Mouse (Mus musculus) layer of hippocampus, postnatal 10 days (tissue): Measurements from ENCODE around the gene Gyg. TPM values are rescaled to one million over a fixed set of nuclear protein-coding genes. Genes with fewer than 3 reads are reported as not detected.
"Not testable (repeated sequence)": the region's sequence is repeated elsewhere in the genome, so short reads cannot be mapped to it uniquely, and the experiment has no call there.

Source experiments
- DNase-seq, 2 experiments: peaks; one replicate each; pipeline ENCODE4 v3.0.0; 2021; ENCODE audit warnings: low spot score in 2 of 2
- total RNA-seq, 2 experiments: library from RNA; stranded (reverse); gene quantifications; 2 replicates each; pipeline ENCODE4 v1.2.3; 2021

Gene Gyg
- total RNA-seq, 2 experiments from 2014 or later, result 52.0 to 59.4 TPM

GRCm38 (mm10) chr3:20131350-20131720, 23.8 kb downstream of the Gyg start:
- DNase-seq, result no peak

GRCm38 (mm10) chr3:20130456-20131349, 24.4 kb downstream of the Gyg start:
- DNase-seq, result no peak

- DNase-seq, result no peak
Measured at GRCm38 (mm10) chr3:20129491-20129890, 25.6 kb downstream of the Gyg start.

- DNase-seq, result no peak
Measured at GRCm38 (mm10) chr3:20127047-20127595, 28.0 kb downstream of the Gyg start.

- no peak for DNase-seq
Measured at GRCm38 (mm10) chr3:20125604-20126003, 29.5 kb downstream of the Gyg start.

- DNase-seq, result not testable (repeated sequence)
Measured at GRCm38 (mm10) chr3:20121582-20121981, 33.5 kb downstream of the Gyg start.

- DNase-seq, result no peak
Measured at GRCm38 (mm10) chr3:20119686-20120244, 35.4 kb downstream of the Gyg start.

GRCm38 (mm10) chr3:20119044-20119591, 36.0 kb downstream of the Gyg start:
- no peak for DNase-seq

GRCm38 (mm10) chr3:20111913-20112312, 43.2 kb downstream of the Gyg start:
- no peak for DNase-seq

GRCm38 (mm10) chr3:20108881-20109280, 46.2 kb downstream of the Gyg start:
- DNase-seq, result no peak

GRCm38 (mm10) chr3:20104776-20105175, 50.3 kb downstream of the Gyg start:
- DNase-seq, result no peak

GRCm38 (mm10) chr3:20104318-20104717, 50.8 kb downstream of the Gyg start:
- DNase-seq, result no peak

- DNase-seq, result no peak
Measured at GRCm38 (mm10) chr3:20103830-20104229, 51.3 kb downstream of the Gyg start.

GRCm38 (mm10) chr3:20082161-20082560, 73.0 kb downstream of the Gyg start:
- DNase-seq, result no peak

GRCm38 (mm10) chr3:20076145-20077053, 78.7 kb downstream of the Gyg start:
- peak in 1 of 2 experiments; percentile 11 for DNase-seq

Other genes with a start within 250 kb of the Gyg start
- 10 to 100 TPM in 1 of 2 experiments, 1 to 10 TPM in 1; 9.5 to 11.4 TPM for gene Cp, start 198.3 kb downstream of the Gyg start, total RNA-seq
- gene Hps3, start 120.0 kb downstream of the Gyg start, total RNA-seq, result 10 to 100 TPM; 21.7 to 21.8 TPM
- 10 to 100 TPM; 13.8 to 17.4 TPM for gene Hltf, start 97.5 kb downstream of the Gyg start, total RNA-seq
- gene Cpa3, start 86.9 kb upstream of the Gyg start, total RNA-seq, result under 1 TPM; 0.60 to 0.69 TPM
- under 1 TPM; 0.30 to 0.58 TPM for gene Cpb1, start 120.4 kb upstream of the Gyg start, total RNA-seq
- gene Agtr1b, start 211.9 kb upstream of the Gyg start, total RNA-seq, result under 1 TPM in 1 of 2 experiments, not detected in 1; 0.21 TPM